Mouse (Mus musculus) adipose tissue, adult 10 weeks (tissue): Measurements from ENCODE around the gene Cd7. TPM values are rescaled to one million over a fixed set of nuclear protein-coding genes. Genes with fewer than 3 reads are reported as not detected.

Experiments used
- polyA plus RNA-seq: library from polyadenylated mRNA; stranded (reverse); fragments of 350-450 nt; fragmentation: Illumina TruSeq; extraction: RNeasy Lipid Tissue Mini Kit (QIAGEN cat#74804); gene quantifications from one replicate; pipeline ENCODE4 v1.2.3, GENCODE M21; 2014; ENCODE audit warnings: low read depth, low replicate concordance

The Cd7 gene
- polyA plus RNA-seq, result 1.7 TPM

GRCm38 (mm10) chr11:121039302-121039701 is at the start of gene Cd7:
TSS of gene Cd7 (minus strand) at chr11:121039418.

GRCm38 (mm10) chr11:121081120-121081519 is 41.9 kb upstream of the Cd7 start, which contains the start of gene Sectm1a:
TSS of gene Sectm1a (minus strand) at chr11:121081220.

GRCm38 (mm10) chr11:121063379-121063778 is 24.2 kb upstream of the Cd7 start, which contains the start of gene Sectm1b:
TSS of gene Sectm1b (minus strand) at chr11:121063569.

GRCm38 (mm10) chr11:120990951-120991526 is 48.2 kb downstream of the Cd7 start, which contains the start of gene Csnk1d:
TSS of gene Csnk1d (minus strand) at chr11:120991330.

Other genes with a start within 250 kb of the Cd7 start
- 30.9 TPM for gene Dus1l, start 243.0 kb downstream of the Cd7 start, polyA plus RNA-seq
- 426 TPM for gene Fasn, start 214.9 kb downstream of the Cd7 start, polyA plus RNA-seq
- gene Ccdc57, start 106.5 kb downstream of the Cd7 start, polyA plus RNA-seq, result 12.8 TPM
- gene Slc16a3, start 90.9 kb downstream of the Cd7 start, polyA plus RNA-seq, result 10.3 TPM
- 91.1 TPM for gene Csnk1d, start 48.1 kb downstream of the Cd7 start, polyA plus RNA-seq
- 6.3 TPM for gene Sectm1b, start 24.2 kb upstream of the Cd7 start, polyA plus RNA-seq
- 3.5 TPM for gene Sectm1a, start 41.8 kb upstream of the Cd7 start, polyA plus RNA-seq
- gene Tex19.2, start 79.3 kb upstream of the Cd7 start, polyA plus RNA-seq, result 0.38 TPM
- gene Tex19.1, start 106.7 kb upstream of the Cd7 start, polyA plus RNA-seq, result not detected
- gene Uts2r, start 120.9 kb upstream of the Cd7 start, polyA plus RNA-seq, result not detected
- gene Hexdc, start 165.0 kb upstream of the Cd7 start, polyA plus RNA-seq, result 23.5 TPM
- 35.1 TPM for gene Ogfod3, start 165.3 kb upstream of the Cd7 start, polyA plus RNA-seq
- 34.5 TPM for gene Cybc1, start 189.9 kb upstream of the Cd7 start, polyA plus RNA-seq
- 16.1 TPM for gene Narf, start 197.8 kb upstream of the Cd7 start, polyA plus RNA-seq
- 31.0 TPM for gene Foxk2, start 220.6 kb upstream of the Cd7 start, polyA plus RNA-seq